Mouse (Mus musculus): ENCODE results near the gene Carmil1.

DNA sequence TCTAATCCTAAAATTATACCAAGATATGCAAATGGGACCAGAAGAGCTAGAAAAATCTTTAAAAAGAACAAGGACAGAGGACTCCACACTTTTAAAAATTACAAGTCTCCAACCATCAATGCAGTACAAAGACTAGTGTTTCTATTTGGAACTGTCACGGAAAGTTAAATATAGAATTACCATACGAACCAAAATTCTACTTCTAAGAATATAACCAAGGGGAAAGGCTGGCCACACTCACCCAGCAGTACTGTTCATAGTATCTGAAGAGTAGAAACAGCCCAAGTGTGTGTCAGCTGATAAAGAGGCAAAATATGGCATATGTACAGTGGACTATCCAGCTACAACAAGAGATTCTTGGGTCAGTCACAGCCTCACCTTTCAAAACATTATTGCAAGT, 315.7 kb downstream of the Carmil1 start:
- TF ChIP-seq GATA1 (IDR thresholded peaks at IDR 0.05; ENCODE audit: low read length) (no peak), TAL1 (IDR thresholded peaks at IDR 0.05; ENCODE audit: low read length) (no peak)

Data from erythroblast, embryonic 14.5 days (primary cell).